Mouse (Mus musculus) colon, adult 2 months (tissue): ENCODE measurements around the gene Wipf1. TPM values are rescaled to one million over a fixed set of nuclear protein-coding genes. Genes with fewer than 3 reads are reported as not detected.

Experiments used
- polyA plus RNA-seq: library from polyadenylated mRNA; depleted of rRNA; stranded (reverse); fragments of >200 nt; gene quantifications from 2 replicates; pipeline ENCODE4 v1.2.3, GENCODE M21; 2012; rRNA removed

Gene Wipf1
- polyA plus RNA-seq, result 11.8 and 11.9 TPM in 2 replicates

GRCm38 (mm10) chr2:73529356-73530330 lies at the start of gene Wipf1:
Wipf1 (minus strand) TSS chr2:73529734.

GRCm38 (mm10) chr2:73386356-73387046 lies 143.0 kb downstream of the Wipf1 start, which contains the start of gene Gpr155:
Gpr155 (minus strand) TSS chr2:73386572.

Other genes starting within 250 kb of the Wipf1 start
- gene Scrn3, start 217.1 kb downstream of the Wipf1 start, polyA plus RNA-seq, result 2.6 and 2.8 TPM in 2 replicates
- 0.93 and 1.1 TPM in 2 replicates for gene Cir1, start 217.0 kb downstream of the Wipf1 start, polyA plus RNA-seq
- 1.7 and 2.2 TPM in 2 replicates for gene Gpr155, start 143.2 kb downstream of the Wipf1 start, polyA plus RNA-seq
- not detected in 2 replicates for gene Chrna1, start 50.6 kb upstream of the Wipf1 start, polyA plus RNA-seq
- 6.5 and 7.1 TPM in 2 replicates for gene Chn1, start 245.6 kb upstream of the Wipf1 start, polyA plus RNA-seq